Mouse (Mus musculus) left cerebral cortex, postnatal 4 days (tissue): ENCODE data around the gene Nmnat2. TPM values are rescaled to one million over a fixed set of nuclear protein-coding genes. Genes with fewer than 3 reads are reported as not detected.

ENCODE experiments used
- DNase-seq: peaks from one replicate; pipeline ENCODE4 v3.0.0-alpha.2; 2022
- intact Hi-C: fragments of 180-260 bp; cut with DNase I; formaldehyde crosslinking; loops from one replicate; pipeline ENCODE4 v1.15.1; 2025
- total RNA-seq, 2 experiments: library from RNA; stranded (reverse); gene quantifications; 2 replicates each; pipeline ENCODE4 v1.2.3; 2021

Nmnat2 gene
- total RNA-seq, 2 experiments from 2014 or later = 152 to 155 TPM

GRCm38 (mm10) chr1:153109836-153110235 lies 155.0 kb downstream of the Nmnat2 start:
- intact Hi-C loops = no loop called here
- no peak for DNase-seq

- intact Hi-C loops = no loop called here
- DNase-seq = no peak
Observed at GRCm38 (mm10) chr1:153111596-153111995, 156.8 kb downstream of the Nmnat2 start.

GRCm38 (mm10) chr1:153115315-153115714 lies 160.5 kb downstream of the Nmnat2 start:
- DNase-seq = no peak
- intact Hi-C loops = no loop called here

- intact Hi-C loops = no loop called here
- no peak for DNase-seq
Observed at GRCm38 (mm10) chr1:153120544-153120943, 165.8 kb downstream of the Nmnat2 start.

GRCm38 (mm10) chr1:153121320-153121719 lies 166.5 kb downstream of the Nmnat2 start:
- intact Hi-C loops = no loop called here
- no peak for DNase-seq

GRCm38 (mm10) chr1:153122764-153123163 lies 168.0 kb downstream of the Nmnat2 start:
- intact Hi-C loops = no loop called here
- DNase-seq = no peak

GRCm38 (mm10) chr1:153124502-153124901 lies 169.7 kb downstream of the Nmnat2 start:
- DNase-seq = no peak
- intact Hi-C loops = no loop called here

GRCm38 (mm10) chr1:153125287-153126275 lies 170.8 kb downstream of the Nmnat2 start:
- DNase-seq = no peak
- intact Hi-C loops = no loop called here

- peak; percentile 21 for DNase-seq
- intact Hi-C loops = no loop called here
Observed at GRCm38 (mm10) chr1:153126491-153127381, 171.9 kb downstream of the Nmnat2 start.

GRCm38 (mm10) chr1:153127622-153128021 lies 172.8 kb downstream of the Nmnat2 start:
- DNase-seq = no peak
- intact Hi-C loops = no loop called here

- DNase-seq = no peak
- intact Hi-C loops = no loop called here
Observed at GRCm38 (mm10) chr1:153128780-153129179, 174.0 kb downstream of the Nmnat2 start.

- no peak for DNase-seq
- intact Hi-C loops = no loop called here
Observed at GRCm38 (mm10) chr1:153129992-153130713, 175.4 kb downstream of the Nmnat2 start.

GRCm38 (mm10) chr1:153133865-153134781 lies 179.3 kb downstream of the Nmnat2 start:
- intact Hi-C loops = no loop called here
- peak; percentile 18 for DNase-seq

- intact Hi-C loops = no loop called here
- DNase-seq = no peak
Observed at GRCm38 (mm10) chr1:153136647-153137046, 181.9 kb downstream of the Nmnat2 start.

- no peak for DNase-seq
Observed at GRCm38 (mm10) chr1:153138486-153138885, 183.7 kb downstream of the Nmnat2 start.

GRCm38 (mm10) chr1:153139635-153140034 lies 184.8 kb downstream of the Nmnat2 start:
- intact Hi-C loops = no loop called here
- DNase-seq = no peak

More at GRCm38 (mm10) chr1:153138486-153138885, 183.7 kb downstream of the Nmnat2 start:
- intact Hi-C loops = no loop called here

GRCm38 (mm10) chr1:153140265-153140664 lies 185.5 kb downstream of the Nmnat2 start:
- no peak for DNase-seq
- intact Hi-C loops = no loop called here

- DNase-seq = no peak
- intact Hi-C loops = no loop called here
Observed at GRCm38 (mm10) chr1:153140747-153141228, 186.0 kb downstream of the Nmnat2 start.

- intact Hi-C loops = no loop called here
Observed at GRCm38 (mm10) chr1:153144021-153144420, 189.2 kb downstream of the Nmnat2 start.

More at GRCm38 (mm10) chr1:153144021-153144420, 189.2 kb downstream of the Nmnat2 start:
- DNase-seq = no peak
